Mouse (Mus musculus): ENCODE measurements around the gene Myh14.

DNA sequence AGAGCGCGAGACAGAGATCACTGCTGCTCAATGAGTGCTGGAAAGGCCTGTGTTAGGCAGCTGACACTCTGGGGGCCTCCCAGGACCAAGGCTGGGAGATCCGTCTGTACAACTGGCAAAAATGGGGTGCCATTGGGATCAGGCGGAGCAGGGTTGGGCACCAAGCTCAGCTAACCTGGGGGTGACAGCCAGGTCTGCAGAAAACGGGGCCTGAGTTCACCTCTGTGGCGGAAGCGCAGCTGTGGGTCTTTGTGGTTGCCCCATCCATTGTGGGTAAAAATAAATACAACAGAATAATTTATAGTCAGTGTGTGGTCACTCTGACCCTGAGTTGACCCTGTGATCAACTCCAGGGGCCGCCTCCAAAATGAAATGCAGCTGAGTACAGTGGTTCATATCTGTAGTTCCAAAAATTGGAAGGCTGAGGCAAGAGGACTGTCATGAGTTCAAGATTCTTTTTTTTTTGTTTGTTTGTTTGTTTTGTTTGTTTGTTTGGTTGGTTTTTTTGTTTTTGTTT is 21.5 kb downstream of the Myh14 start:
- TF ChIP-seq POLR2A (IDR thresholded peaks at IDR 0.05; ENCODE audit: extremely low read depth, insufficient read depth, low read length) (no peak), CTCF (IDR thresholded peaks at IDR 0.05; ENCODE audit: extremely low read depth, insufficient read depth, low read length) (no peak)

Measured in cortical plate, adult 2 months (tissue).